Mouse (Mus musculus) kidney, embryonic 15.5 days (tissue): ENCODE data around the gene Sdccag8. TPM values are rescaled to one million over a fixed set of nuclear protein-coding genes. Genes with fewer than 3 reads are reported as not detected.

Experiments
- ATAC-seq: fragments of 200-750 bp; cut with Nextera tagmentation; replicated peaks from 2 replicates; pipeline ENCODE4 v1.8.0; 2017; ENCODE audit warnings: moderate TSS enrichment; ENCODE audit not compliant: low FRiP score
- H3K27ac ChIP-seq: fragments of 300-500 bp; sonication (generic); 2 replicates; pipeline ENCODE4 v1.5.1; 2015; ENCODE audit warnings: mild to moderate bottlenecking, inconsistent platforms
- H3K27me3 ChIP-seq: fragments of 300-500 bp; sonication (generic); 2 replicates; pipeline ENCODE4 v1.6.1; 2015; ENCODE audit warnings: inconsistent platforms
- H3K36me3 ChIP-seq: fragments of 300-500 bp; sonication (generic); 2 replicates; pipeline ENCODE4 v1.6.1; 2015; ENCODE audit warnings: inconsistent platforms
- H3K4me1 ChIP-seq: fragments of 300-500 bp; sonication (generic); 2 replicates; pipeline ENCODE4 v1.6.1; 2015; ENCODE audit warnings: inconsistent platforms
- H3K4me2 ChIP-seq: fragments of 300-500 bp; sonication (generic); 2 replicates; pipeline ENCODE4 v1.6.1; 2015; ENCODE audit warnings: moderate library complexity, mild to moderate bottlenecking, inconsistent platforms
- H3K4me3 ChIP-seq: fragments of 300-500 bp; sonication (generic); replicated peaks from 2 replicates; pipeline ENCODE4 v1.5.1; 2015; ENCODE audit warnings: mild to moderate bottlenecking, inconsistent platforms
- H3K9ac ChIP-seq: fragments of 300-500 bp; sonication (generic); 2 replicates; pipeline ENCODE4 v1.6.1; 2015; ENCODE audit warnings: mild to moderate bottlenecking, inconsistent platforms
- H3K9me3 ChIP-seq: fragments of 300-500 bp; sonication (generic); replicated peaks from 2 replicates; pipeline ENCODE4 v1.6.1; 2016; ENCODE audit warnings: inconsistent platforms
- WGBS: fragments of 180-500 bp; shearing (Covaris S2); methylation state at CpG from one replicate; pipeline ENCODE4 v1.1.7; 2015; ENCODE audit warnings: mixed read lengths; 5-methylcytosine and 5-hydroxymethylcytosine counted together
- polyA plus RNA-seq: library from polyadenylated mRNA; unstranded; fragments of >200 nt; fragmentation: Nextera tagmentation; extraction: Ambion mirVana; gene quantifications from 2 replicates; pipeline ENCODE4 v1.2.1, GENCODE M21; 2015

Gene Sdccag8
- polyA plus RNA-seq, 1 experiment from 2014 or later, result 17.1 TPM

DNA sequence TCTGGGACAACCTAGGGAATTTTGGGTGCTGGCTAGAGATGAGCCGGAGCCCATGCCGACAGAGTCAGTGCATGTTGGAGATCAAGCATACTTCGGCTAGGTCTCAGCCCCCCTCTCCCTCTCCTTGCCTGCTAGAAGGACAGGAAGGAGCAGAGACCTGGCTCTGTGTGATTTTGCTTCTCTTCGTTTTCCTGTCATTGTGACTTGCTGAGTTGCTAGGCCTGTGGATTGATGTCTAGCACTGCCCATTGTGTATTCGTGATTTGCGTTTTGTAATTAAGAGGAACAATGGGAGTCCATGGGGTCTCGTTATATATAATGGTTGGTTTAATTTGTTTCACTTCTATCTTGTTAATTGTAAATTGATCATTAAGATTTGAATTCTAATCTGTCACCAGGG is 137.4 kb downstream of the Sdccag8 start:
- Histone ChIP-seq H3K36me3 (no peaks in the 10 kb centered on the region), H3K4me2 (no peak overlapping the region), H3K9ac (no peak overlapping the region), H3K27ac (no peak overlapping the region), H3K4me3 (no peak overlapping the region), H3K9me3 (no peaks in the 10 kb centered on the region), H3K27me3 (no peaks in the 10 kb centered on the region), H3K4me1 (no peaks in the 10 kb centered on the region)
- no peak for ATAC-seq
- WGBS, result 67% methylated on average over 7 of the region's 7 CpGs

DNA sequence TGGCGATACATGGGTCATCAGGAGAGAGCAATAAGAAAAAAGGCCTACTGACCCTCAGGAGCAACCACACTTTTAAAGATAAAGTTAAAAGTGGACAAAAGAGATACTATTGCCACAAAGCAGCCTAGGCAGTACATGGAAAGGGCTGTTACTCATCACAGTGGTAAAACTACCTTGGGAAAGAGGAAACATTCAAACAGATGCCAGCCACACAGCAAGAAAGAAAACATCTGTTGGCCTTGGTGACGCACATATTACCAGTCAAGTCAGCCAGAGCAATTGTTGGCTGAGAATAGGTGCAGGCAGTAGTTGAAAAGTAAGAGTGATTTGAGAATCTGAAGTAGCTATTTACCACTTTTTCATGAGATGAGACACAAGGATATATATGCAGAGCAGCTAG is 143.9 kb downstream of the Sdccag8 start:
- Histone ChIP-seq H3K4me2 (no peak overlapping the region), H3K9me3 (no peaks in the 10 kb centered on the region), H3K27me3 (no peaks in the 10 kb centered on the region), H3K9ac (no peak overlapping the region), H3K4me3 (no peak overlapping the region), H3K4me1 (peaks cover 8% of the 10 kb centered on the region; the same call in 1 of the 2 replicates), H3K36me3 (no peaks in the 10 kb centered on the region), H3K27ac (no peak overlapping the region)
- no peak for ATAC-seq
- WGBS, result 80% methylated on average over 2 of the region's 2 CpGs

DNA sequence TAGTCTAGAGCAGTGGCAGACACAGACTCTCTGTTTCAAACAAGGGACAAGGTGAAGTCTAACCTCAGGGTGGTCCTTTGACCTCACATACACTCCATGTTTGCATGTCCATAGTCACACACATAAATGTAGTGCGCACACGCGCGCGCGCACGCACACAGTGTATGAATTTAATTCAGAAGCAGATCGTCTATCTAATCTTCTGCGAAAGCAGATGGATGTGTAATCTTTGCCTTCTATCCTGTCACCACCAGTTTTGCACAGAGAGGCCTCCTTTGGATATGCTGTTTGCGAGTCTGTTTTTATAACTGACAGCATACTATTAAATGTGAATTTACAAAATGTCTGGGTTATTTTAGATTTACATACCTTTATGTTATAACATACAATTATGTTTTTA is 147.3 kb downstream of the Sdccag8 start:
- no peaks in the 10 kb centered on the region for H3K36me3 ChIP-seq
- H3K27ac ChIP-seq, result no peak overlapping the region
- H3K9ac ChIP-seq, result no peak overlapping the region
- ATAC-seq, result no peak
- no peak overlapping the region for H3K4me2 ChIP-seq
- WGBS, result 97% methylated on average over 10 of the region's 10 CpGs
- no peak overlapping the region for H3K4me3 ChIP-seq
- H3K9me3 ChIP-seq, result no peaks in the 10 kb centered on the region
- peaks cover 8% of the 10 kb centered on the region; the same call in 1 of the 2 replicates for H3K4me1 ChIP-seq
- no peaks in the 10 kb centered on the region for H3K27me3 ChIP-seq

DNA sequence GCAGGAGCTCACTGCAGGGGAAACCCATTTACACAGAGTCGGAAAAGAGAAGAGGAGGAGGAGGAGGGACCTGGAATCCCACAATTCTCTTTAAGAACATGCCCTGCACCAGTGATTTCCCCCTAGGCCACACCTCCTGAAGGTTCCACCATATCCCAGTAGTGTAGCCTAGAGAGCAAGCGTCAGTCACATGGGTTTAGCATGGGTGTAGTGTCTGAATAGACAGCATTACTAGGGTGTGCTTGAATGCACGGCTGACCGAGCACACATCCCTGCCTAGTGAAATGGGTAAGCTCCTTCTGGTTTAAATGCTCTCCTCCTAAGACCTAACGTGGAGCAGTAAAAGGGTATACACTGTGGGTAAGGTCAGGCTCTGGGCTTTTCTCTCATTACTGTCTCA is 148.4 kb downstream of the Sdccag8 start:
- ATAC-seq, result peak; percentile 89

DNA sequence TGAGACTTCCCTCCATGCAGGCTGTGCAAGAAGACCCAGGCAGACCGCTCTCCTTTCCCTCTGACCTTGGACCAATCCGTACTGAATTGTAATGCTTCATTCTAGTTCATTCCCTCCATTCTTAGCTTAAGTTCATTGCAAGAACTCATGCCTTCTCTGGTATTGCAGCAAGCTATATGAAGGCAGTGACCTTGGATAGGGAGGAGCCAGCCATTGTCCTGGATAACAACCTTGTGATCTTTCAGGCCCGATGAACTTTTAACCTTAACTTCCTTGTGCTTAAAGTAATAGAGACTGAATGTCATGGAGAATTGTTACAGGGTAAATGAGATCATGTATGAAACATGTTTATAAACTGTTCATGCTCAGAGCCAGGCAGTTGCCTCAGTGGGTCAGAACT is 152.8 kb downstream of the Sdccag8 start:
- Histone ChIP-seq H3K4me3 (no peak overlapping the region), H3K27ac (no peak overlapping the region), H3K27me3 (no peaks in the 10 kb centered on the region), H3K9me3 (no peaks in the 10 kb centered on the region), H3K4me1 (peaks cover 8% of the 10 kb centered on the region; the same call in 1 of the 2 replicates), H3K9ac (no peak overlapping the region), H3K4me2 (no peak overlapping the region), H3K36me3 (no peaks in the 10 kb centered on the region)
- 83% methylated on average over 3 of the region's 3 CpGs for WGBS
- ATAC-seq, result no peak

More for the DNA sequence above, 148.4 kb downstream of the Sdccag8 start:
- Histone ChIP-seq H3K4me2 (no peak overlapping the region), H3K4me3 (no peak overlapping the region), H3K27ac (0 out of 2 replicates have a peak overlapping the region, but pooled peaks have one; percentile 9), H3K36me3 (no peaks in the 10 kb centered on the region), H3K9me3 (no peaks in the 10 kb centered on the region), H3K27me3 (no peaks in the 10 kb centered on the region), H3K9ac (no peak overlapping the region), H3K4me1 (peaks cover 8% of the 10 kb centered on the region; the same call in 1 of the 2 replicates)
- WGBS, result 59% methylated on average over 5 of the region's 5 CpGs

DNA sequence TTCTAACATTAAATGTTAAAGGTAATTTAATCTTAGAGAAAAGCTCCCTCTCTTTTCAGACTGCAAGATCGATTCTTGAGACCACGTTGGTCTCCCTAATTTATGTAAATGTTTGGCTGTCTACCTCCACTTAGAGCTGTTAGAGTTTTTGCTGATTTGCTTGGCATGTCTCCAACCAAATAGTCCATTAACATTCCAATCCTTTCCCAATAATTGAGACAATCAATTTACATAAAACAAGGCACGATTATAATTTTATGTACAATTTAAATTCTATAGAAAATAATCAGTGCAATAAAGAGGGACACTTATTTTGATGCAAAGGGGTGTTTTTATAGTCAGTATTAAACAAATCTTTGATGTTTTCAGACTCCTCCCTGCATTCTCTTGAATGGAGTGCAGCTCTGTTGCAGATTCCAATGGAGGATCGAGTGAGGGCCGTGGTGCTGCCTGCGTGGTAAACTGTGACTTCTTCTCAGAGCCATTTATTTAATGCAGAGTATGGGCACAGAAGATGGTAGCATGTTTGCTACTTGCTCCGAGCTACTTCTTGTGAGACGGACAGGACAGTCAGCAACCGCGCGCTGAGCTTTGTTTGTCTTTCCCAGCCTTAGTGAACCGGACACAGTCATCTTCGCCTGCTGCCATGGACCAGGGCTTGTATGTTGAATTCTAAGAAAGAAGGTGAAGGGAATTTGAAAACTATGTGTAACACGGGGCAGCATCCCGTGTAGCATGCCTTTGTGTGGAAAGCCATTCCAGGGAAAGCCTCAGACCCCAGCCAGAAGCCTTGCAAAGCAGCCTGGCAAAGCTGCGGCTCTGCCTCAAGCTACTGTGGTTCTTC is 156.4 kb downstream of the Sdccag8 start:
- H3K4me3 ChIP-seq, result no peak overlapping the region
- H3K4me2 ChIP-seq, result no peak overlapping the region
- no peak overlapping the region for H3K27ac ChIP-seq
- H3K27me3 ChIP-seq, result no peaks in the 10 kb centered on the region
- WGBS, result 73% methylated on average over 16 of the region's 16 CpGs
- no peak for ATAC-seq
- no peaks in the 10 kb centered on the region for H3K9me3 ChIP-seq
- H3K4me1 ChIP-seq, result no peaks in the 10 kb centered on the region
- no peaks in the 10 kb centered on the region for H3K36me3 ChIP-seq
- no peak overlapping the region for H3K9ac ChIP-seq

DNA sequence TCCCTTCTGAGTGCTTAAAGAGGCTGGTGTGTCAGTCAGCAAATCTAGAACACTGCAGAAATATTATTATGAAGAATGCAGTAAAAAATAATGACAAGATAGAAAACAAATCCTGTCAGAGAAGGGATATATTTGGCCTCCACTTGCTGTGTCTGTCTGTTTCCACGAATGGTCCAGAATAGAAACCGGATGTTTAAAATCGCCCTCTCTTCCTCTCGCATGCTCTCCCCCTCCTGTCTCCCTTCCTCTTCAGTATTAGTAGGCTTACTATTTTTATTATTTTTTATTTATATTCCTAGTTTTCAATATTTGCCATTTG is 157.0 kb downstream of the Sdccag8 start:
- H3K4me2 ChIP-seq, result no peak overlapping the region
- H3K27ac ChIP-seq, result no peak overlapping the region
- no peaks in the 10 kb centered on the region for H3K27me3 ChIP-seq
- ATAC-seq, result no peak
- H3K9me3 ChIP-seq, result no peaks in the 10 kb centered on the region
- H3K36me3 ChIP-seq, result no peaks in the 10 kb centered on the region
- 80% methylated on average over 4 of the region's 4 CpGs for WGBS
- no peak overlapping the region for H3K4me3 ChIP-seq
- H3K4me1 ChIP-seq, result no peaks in the 10 kb centered on the region
- no peak overlapping the region for H3K9ac ChIP-seq

DNA sequence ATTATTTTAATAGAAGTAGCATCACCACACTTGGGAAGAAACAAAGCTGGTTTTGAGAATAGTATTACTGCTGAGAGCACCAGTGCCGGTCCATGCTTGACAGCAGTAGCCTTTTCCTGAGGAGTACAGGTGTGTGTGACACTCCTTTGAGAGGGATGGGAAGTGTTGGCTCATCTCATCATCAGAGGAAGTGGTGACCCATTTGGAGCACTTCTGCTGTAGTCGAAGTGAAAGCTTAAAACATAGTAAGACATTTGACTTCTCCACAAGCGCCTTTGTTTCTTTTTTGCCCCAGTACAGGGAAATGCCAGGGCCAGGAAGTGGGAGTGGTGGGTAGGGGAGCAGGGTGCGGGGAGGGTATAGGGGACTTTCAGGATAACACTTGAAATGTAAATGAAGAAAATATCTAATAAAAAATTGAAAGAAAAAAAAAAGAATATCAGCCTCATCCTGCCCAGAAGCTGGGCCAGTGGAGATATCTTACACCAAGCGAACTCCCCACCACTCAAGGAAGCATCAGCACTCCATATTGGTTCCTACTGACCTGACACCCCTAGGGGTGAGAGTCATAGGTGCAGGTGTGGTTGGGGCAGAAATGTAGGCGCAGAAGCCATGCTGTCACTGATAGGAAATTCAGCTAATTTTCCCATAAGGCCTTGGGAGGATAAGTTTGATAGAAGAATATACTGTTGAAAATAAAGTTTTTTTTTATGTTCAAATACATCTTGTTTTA is 159.1 kb downstream of the Sdccag8 start:
- no peak overlapping the region for H3K9ac ChIP-seq
- 85% methylated on average over 6 of the region's 6 CpGs for WGBS
- H3K27me3 ChIP-seq, result no peaks in the 10 kb centered on the region
- no peak overlapping the region for H3K4me3 ChIP-seq
- H3K4me1 ChIP-seq, result no peaks in the 10 kb centered on the region
- H3K27ac ChIP-seq, result no peak overlapping the region
- no peak for ATAC-seq
- no peaks in the 10 kb centered on the region for H3K9me3 ChIP-seq
- H3K4me2 ChIP-seq, result no peak overlapping the region
- H3K36me3 ChIP-seq, result no peaks in the 10 kb centered on the region

DNA sequence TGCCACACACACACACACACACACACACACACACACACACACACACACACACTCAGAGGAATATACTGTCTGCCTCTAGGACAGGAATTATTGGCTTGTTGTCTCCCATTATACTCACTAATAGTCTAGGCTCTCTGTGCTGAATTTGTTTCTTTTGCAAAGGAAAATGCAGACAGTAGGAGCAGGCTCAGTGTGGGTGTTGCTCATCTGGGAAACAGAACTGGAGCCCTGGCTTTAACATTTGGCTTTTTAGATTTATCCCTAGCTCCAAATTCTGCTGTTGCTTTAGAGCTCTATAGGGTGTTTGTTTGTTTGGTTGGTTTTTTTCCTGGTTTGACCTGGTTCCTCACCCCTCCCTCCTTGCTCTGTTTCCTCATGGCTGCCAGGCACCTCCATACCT is 164.8 kb downstream of the Sdccag8 start:
- Histone ChIP-seq H3K4me3 (no peak overlapping the region), H3K9ac (no peak overlapping the region), H3K36me3 (no peaks in the 10 kb centered on the region), H3K27me3 (no peaks in the 10 kb centered on the region), H3K9me3 (no peaks in the 10 kb centered on the region), H3K4me1 (0 out of 2 replicates have a peak, but pooled peaks cover 2% of the 10 kb centered on the region), H3K4me2 (no peak overlapping the region), H3K27ac (no peak overlapping the region)
- ATAC-seq, result no peak

DNA sequence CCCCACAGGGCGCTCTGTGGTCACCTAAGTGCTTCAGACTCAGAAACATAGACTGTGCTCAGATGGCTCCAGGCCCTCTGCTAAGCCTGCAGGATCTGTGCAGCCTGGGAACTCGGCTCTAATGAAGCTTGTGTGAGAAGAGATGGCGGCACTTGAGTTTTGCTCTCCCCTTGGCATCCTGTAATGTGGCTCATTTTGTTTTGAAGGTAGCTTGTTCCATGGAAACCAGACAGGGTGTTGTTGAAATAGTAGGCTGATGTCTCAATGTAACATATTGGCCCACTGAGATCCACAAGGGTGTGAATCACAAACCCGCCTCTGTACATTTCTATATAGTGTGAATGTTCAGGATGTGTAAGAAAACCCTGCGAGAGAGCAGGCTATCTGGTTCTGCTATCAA is 165.7 kb downstream of the Sdccag8 start:
- H3K4me3 ChIP-seq, result no peak overlapping the region
- H3K9me3 ChIP-seq, result no peaks in the 10 kb centered on the region
- no peak overlapping the region for H3K4me2 ChIP-seq
- H3K36me3 ChIP-seq, result no peaks in the 10 kb centered on the region
- no peak overlapping the region for H3K9ac ChIP-seq
- 0 out of 2 replicates have a peak, but pooled peaks cover 2% of the 10 kb centered on the region for H3K4me1 ChIP-seq
- H3K27me3 ChIP-seq, result no peaks in the 10 kb centered on the region
- no peak for ATAC-seq
- no peak overlapping the region for H3K27ac ChIP-seq
- 86% methylated on average over 5 of the region's 5 CpGs for WGBS

DNA sequence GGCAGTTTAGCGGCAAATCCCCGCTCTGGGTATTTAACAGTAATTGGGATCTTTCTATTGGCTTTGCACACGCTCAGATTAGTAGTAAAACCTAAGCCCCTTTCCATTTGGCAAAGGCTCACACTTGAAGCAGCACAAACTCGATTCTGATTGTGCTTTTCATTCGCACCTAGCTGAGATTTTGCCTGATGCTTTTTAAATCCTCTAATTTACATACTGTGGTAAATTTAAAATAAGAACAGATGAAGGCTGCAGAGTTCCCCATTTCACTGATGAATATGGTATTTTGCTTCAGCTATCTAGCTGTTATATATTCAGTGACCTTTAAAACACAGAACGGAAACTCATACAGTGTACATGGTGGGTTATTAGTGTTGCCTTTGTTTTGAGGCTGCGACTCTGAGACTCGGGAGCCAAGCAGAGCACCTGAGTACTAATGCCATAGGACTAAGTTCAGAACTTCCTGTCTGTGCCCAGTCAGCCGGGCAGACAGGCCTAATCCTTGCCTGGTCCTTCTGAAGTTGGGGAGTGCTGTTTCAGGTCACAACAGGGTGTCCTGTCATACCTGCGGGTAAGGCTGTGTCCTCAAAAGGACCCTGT is 166.4 kb downstream of the Sdccag8 start:
- Histone ChIP-seq H3K9ac (no peak overlapping the region), H3K36me3 (no peaks in the 10 kb centered on the region), H3K4me2 (no peak overlapping the region), H3K27ac (no peak overlapping the region), H3K4me3 (no peak overlapping the region), H3K9me3 (no peaks in the 10 kb centered on the region), H3K4me1 (0 out of 2 replicates have a peak, but pooled peaks cover 2% of the 10 kb centered on the region), H3K27me3 (no peaks in the 10 kb centered on the region)
- ATAC-seq, result no peak
- WGBS, result 88% methylated on average over 10 of the region's 10 CpGs

DNA sequence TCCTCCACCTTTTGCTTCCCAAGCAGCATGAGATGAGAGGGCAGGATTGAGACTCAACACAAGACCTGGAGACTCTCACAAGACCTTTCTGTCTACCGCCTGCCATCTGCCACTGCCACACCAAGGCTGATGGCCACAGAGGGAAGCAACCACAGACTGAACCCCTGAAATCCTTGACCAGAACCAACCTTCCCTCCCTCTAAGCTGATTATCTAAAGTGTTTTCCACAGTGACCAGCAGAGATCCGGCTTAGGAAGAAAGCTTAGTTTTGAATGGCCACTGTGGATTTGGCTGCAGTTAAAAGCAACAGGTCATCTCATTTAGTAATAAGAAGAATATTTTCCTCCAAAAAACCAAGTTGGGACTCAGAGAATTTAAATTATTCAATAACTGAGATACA is 167.1 kb downstream of the Sdccag8 start:
- no peak overlapping the region for H3K4me3 ChIP-seq
- H3K4me2 ChIP-seq, result no peak overlapping the region
- no peaks in the 10 kb centered on the region for H3K9me3 ChIP-seq
- H3K27me3 ChIP-seq, result no peaks in the 10 kb centered on the region
- ATAC-seq, result no peak
- WGBS, result 94% methylated on average over 2 of the region's 2 CpGs
- no peaks in the 10 kb centered on the region for H3K36me3 ChIP-seq
- 0 out of 2 replicates have a peak, but pooled peaks cover 2% of the 10 kb centered on the region for H3K4me1 ChIP-seq
- no peak overlapping the region for H3K27ac ChIP-seq
- H3K9ac ChIP-seq, result no peak overlapping the region
